21 mouse cellular contexts compared by ENCODE assay signal in the genomic region with DNA sequence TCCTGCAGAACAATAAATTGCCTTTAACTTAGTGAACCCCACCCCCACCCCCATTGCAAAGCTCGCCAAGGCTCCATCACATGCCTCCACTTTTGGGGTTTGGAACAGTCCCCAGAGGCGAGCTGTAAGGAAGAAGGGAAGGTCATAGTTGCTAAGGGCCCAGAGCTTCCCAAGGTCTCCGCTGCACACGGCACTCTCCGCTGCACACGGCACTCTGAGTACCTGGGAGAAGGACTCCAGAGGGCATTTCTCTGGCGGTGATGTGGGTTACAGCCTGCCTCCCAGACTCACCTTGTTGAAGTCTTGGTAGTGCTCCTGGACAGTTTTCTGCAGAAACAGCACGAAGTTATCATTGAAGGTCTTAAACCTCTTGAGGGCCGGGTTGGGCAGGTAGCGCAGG. TPM values are rescaled to one million over a fixed set of nuclear protein-coding genes. Genes with fewer than 3 reads are reported as not detected.
DNase-seq lines count a peak whose midpoint lies in the region; ATAC-seq and TF ChIP-seq lines count a peak whose summit lies in the region.
"Had no signal": no experiment of that assay in that cellular context is flagged by ENCODE, and none has a peak within 500 bp of the region (broad histone marks: within the 10 kb centered on the region; RNA-seq: fewer than 3 reads in every experiment).

No protein-coding gene starts in this region.

- H3K9ac ChIP-seq in kidney, embryonic 16.5 days (replicated peaks; ENCODE audit: low read length): no peak overlapping the region
- H3K9ac ChIP-seq in kidney, embryonic 15.5 days: no peak overlapping the region
- H3K9ac ChIP-seq: embryonic facial prominence, embryonic 13.5 days; forebrain, embryonic 13.5 days; forebrain, postnatal 0 days; heart, embryonic 13.5 days; hindbrain, embryonic 15.5 days had no signal

- no peaks in the 10 kb centered on the region for H3K27me3 ChIP-seq in kidney, embryonic 16.5 days (ENCODE audit: insufficient read depth, low read length)
- H3K27me3 ChIP-seq in kidney, embryonic 15.5 days: no peaks in the 10 kb centered on the region
- no peaks in the 10 kb centered on the region for H3K27me3 ChIP-seq in testis, adult 2 months (ENCODE audit: control insufficient read depth, insufficient read depth, low read length)
- H3K27me3 ChIP-seq: embryonic facial prominence, embryonic 13.5 days; forebrain, embryonic 13.5 days; hindbrain, embryonic 15.5 days had no signal

- ATAC-seq in kidney, embryonic 16.5 days (ENCODE audit: low FRiP score, low TSS enrichment): no peak
- no peak for ATAC-seq in kidney, embryonic 15.5 days (replicated peaks; ENCODE audit: low FRiP score)
- ATAC-seq: forebrain, embryonic 13.5 days; forebrain, postnatal 0 days; Patski had no signal

- no peak overlapping the region for H3K27ac ChIP-seq in kidney, embryonic 16.5 days (ENCODE audit: low read length)
- H3K27ac ChIP-seq in kidney, embryonic 15.5 days: no peak overlapping the region
- H3K27ac ChIP-seq in testis, adult 2 months (ENCODE audit: control insufficient read depth, insufficient read depth, low read depth, low read length): no peak overlapping the region
- H3K27ac ChIP-seq: embryonic facial prominence, embryonic 13.5 days; forebrain, embryonic 13.5 days; heart, embryonic 13.5 days; hindbrain, embryonic 15.5 days had no signal

- 72% methylated on average over 10 of the region's 10 CpGs for WGBS in kidney, embryonic 16.5 days
- WGBS in kidney, embryonic 15.5 days: 72% methylated on average over 10 of the region's 10 CpGs

- no peaks in the 10 kb centered on the region for H3K36me3 ChIP-seq in kidney, embryonic 16.5 days (ENCODE audit: insufficient read depth, low read length)
- H3K36me3 ChIP-seq in kidney, embryonic 15.5 days: no peaks in the 10 kb centered on the region
- H3K36me3 ChIP-seq in testis, adult 2 months (ENCODE audit: control insufficient read depth, insufficient read depth, low read length): no peaks in the 10 kb centered on the region
- H3K36me3 ChIP-seq: embryonic facial prominence, embryonic 13.5 days; heart, embryonic 13.5 days; hindbrain, embryonic 15.5 days had no signal

- DNase-seq in kidney, adult 11 months: peak; percentile 62
- DNase-seq in kidney, postnatal 25 days: peak; percentile 43 to 79
- no peak for DNase-seq in testis, postnatal 10 days (ENCODE audit: low spot score)
- DNase-seq in urinary bladder, adult 2 months (ENCODE audit: low spot score): no peak
- DNase-seq: adrenal gland, postnatal 14 days; cerebellum, adult 18-20 months; cerebellum, adult 9-11 months; cerebellum, postnatal 36 days; forebrain, postnatal 0 days; gastrocnemius, postnatal 14 days; heart, postnatal 36 days had no signal

- no peak overlapping the region for H3K4me2 ChIP-seq in kidney, embryonic 16.5 days (replicated peaks; ENCODE audit: low read depth, low read length)
- no peak overlapping the region for H3K4me2 ChIP-seq in kidney, embryonic 15.5 days
- H3K4me2 ChIP-seq: embryonic facial prominence, embryonic 13.5 days; forebrain, embryonic 13.5 days; heart, embryonic 13.5 days; hindbrain, embryonic 15.5 days had no signal

- TF ChIP-seq CTCF in testis, adult 2 months (IDR thresholded peaks at IDR 0.05; ENCODE audit: control insufficient read depth, insufficient read depth, insufficient replicate concordance, low read depth, low read length): no peak

- no peaks in the 10 kb centered on the region for H3K4me1 ChIP-seq in kidney, embryonic 16.5 days (ENCODE audit: insufficient read depth, low read length)
- no peaks in the 10 kb centered on the region for H3K4me1 ChIP-seq in kidney, embryonic 15.5 days
- H3K4me1 ChIP-seq in testis, adult 2 months (ENCODE audit: control insufficient read depth, insufficient read depth, low read length): peaks cover 14% of the 10 kb centered on the region
- H3K4me1 ChIP-seq: embryonic facial prominence, embryonic 13.5 days; forebrain, embryonic 13.5 days; heart, embryonic 13.5 days; hindbrain, embryonic 15.5 days had no signal

- no peak overlapping the region for H3K4me3 ChIP-seq in kidney, embryonic 16.5 days (ENCODE audit: low read length)
- H3K4me3 ChIP-seq in kidney, embryonic 15.5 days (replicated peaks): no peak overlapping the region
- H3K4me3 ChIP-seq in testis, adult 2 months (ENCODE audit: control insufficient read depth, low read depth, low read length): peak overlapping the region; percentile 66
- H3K4me3 ChIP-seq: embryonic facial prominence, embryonic 13.5 days; forebrain, embryonic 13.5 days; heart, embryonic 13.5 days; hindbrain, embryonic 15.5 days had no signal

- no peak for TF ChIP-seq POLR2A in testis, adult 2 months (IDR thresholded peaks at IDR 0.05; ENCODE audit: control insufficient read depth, low read depth, low read length)

- no peaks in the 10 kb centered on the region for H3K9me3 ChIP-seq in kidney, embryonic 16.5 days (ENCODE audit: low read length)
- no peaks in the 10 kb centered on the region for H3K9me3 ChIP-seq in kidney, embryonic 15.5 days (replicated peaks)
- H3K9me3 ChIP-seq: embryonic facial prominence, embryonic 13.5 days; forebrain, embryonic 13.5 days; heart, embryonic 13.5 days; hindbrain, embryonic 15.5 days had no signal

RNA-seq across cellular contexts. Expression of gene Cyp1a2, which starts 2.1 kb away (rescaled TPM):
- not detected in 2 replicates for polyA plus RNA-seq in kidney, embryonic 16.5 days (2015; fragmentation: Nextera tagmentation; extraction: Ambion mirVana)
- not detected in 2 replicates for polyA plus RNA-seq in kidney, embryonic 15.5 days (2015; fragmentation: Nextera tagmentation; extraction: Ambion mirVana)
- 0.16 and 0.38 TPM in 2 replicates for polyA plus RNA-seq in testis, adult 2 months (2012; rRNA removed)
- polyA plus RNA-seq in urinary bladder, adult 2 months (2012; rRNA removed): not detected in 2 replicates
- polyA plus RNA-seq: embryonic facial prominence, embryonic 13.5 days; forebrain, embryonic 13.5 days; forebrain, postnatal 0 days; heart, embryonic 13.5 days; heart, postnatal 0 days; hindbrain, embryonic 11.5 days; hindbrain, embryonic 15.5 days; Patski had no signal

RNA-seq across cellular contexts. Expression of gene Cyp1a1, which starts 6.3 kb away (rescaled TPM):
- polyA plus RNA-seq in kidney, embryonic 16.5 days (2015; fragmentation: Nextera tagmentation; extraction: Ambion mirVana): 0.23 and 0.25 TPM in 2 replicates
- polyA plus RNA-seq in kidney, embryonic 15.5 days (2015; fragmentation: Nextera tagmentation; extraction: Ambion mirVana): 0.08 and 0.22 TPM in 2 replicates
- polyA plus RNA-seq in testis, adult 2 months (2012; rRNA removed): 0.09 and 0.11 TPM in 2 replicates
- polyA plus RNA-seq in urinary bladder, adult 2 months (2012; rRNA removed): 16.2 and 21.1 TPM in 2 replicates
- polyA plus RNA-seq: embryonic facial prominence, embryonic 13.5 days; forebrain, embryonic 13.5 days; heart, embryonic 13.5 days; hindbrain, embryonic 11.5 days; Patski had no signal

RNA-seq across cellular contexts. Expression of gene Edc3, which starts 26.9 kb away (rescaled TPM):
- polyA plus RNA-seq in kidney, embryonic 16.5 days (2015; fragmentation: Nextera tagmentation; extraction: Ambion mirVana): 39.2 and 41.2 TPM in 2 replicates
- 33.6 and 34.4 TPM in 2 replicates for polyA plus RNA-seq in kidney, embryonic 15.5 days (2015; fragmentation: Nextera tagmentation; extraction: Ambion mirVana)
- polyA plus RNA-seq in testis, adult 2 months (2012; rRNA removed): 8.0 and 8.1 TPM in 2 replicates
- polyA plus RNA-seq in urinary bladder, adult 2 months (2012; rRNA removed): 12.3 and 13.8 TPM in 2 replicates

RNA-seq across cellular contexts. Expression of gene Csk, which starts 28.0 kb away (rescaled TPM):
- polyA plus RNA-seq in kidney, embryonic 16.5 days (2015; fragmentation: Nextera tagmentation; extraction: Ambion mirVana): 27.2 and 31.6 TPM in 2 replicates
- 27.2 and 27.9 TPM in 2 replicates for polyA plus RNA-seq in kidney, embryonic 15.5 days (2015; fragmentation: Nextera tagmentation; extraction: Ambion mirVana)
- polyA plus RNA-seq in testis, adult 2 months (2012; rRNA removed): 13.4 and 13.9 TPM in 2 replicates
- polyA plus RNA-seq in urinary bladder, adult 2 months (2012; rRNA removed): 54.8 and 69.3 TPM in 2 replicates

Comparison
In these comparisons a context has a peak if more than half of its experiments do, and no peak if none do; other contexts are left out.
1. DNase-seq: peak in kidney, adult 11 months (single experiment) and kidney, postnatal 25 days (2 of 2); none in testis, postnatal 10 days (single experiment) and urinary bladder, adult 2 months (single experiment).
2. RNA of gene Cyp1a1, which starts 6.3 kb away (polyA plus RNA-seq): 16.2 to 21.1 TPM in urinary bladder, adult 2 months; 0.23 to 0.25 TPM in kidney, embryonic 16.5 days, 0.09 to 0.11 TPM in testis, adult 2 months and 0.08 to 0.22 TPM in kidney, embryonic 15.5 days; every median in the first group is over 10 times any median in the second.